Mouse (Mus musculus) c-Kit-negative CD71-positive TER-119-positive erythroid progenitor cells, embryonic 14.5 days (primary cell): Measurements from ENCODE around the gene Zfp13.
"Not testable (repeated sequence)": the region's sequence is repeated elsewhere in the genome, so short reads cannot be mapped to it uniquely, and the experiment has no call there.

Experiments used
- DNase-seq: peaks from one replicate; pipeline ENCODE4 v3.0.0-alpha.2; 2013; ENCODE audit warnings: low read depth, low spot score

The Zfp13 gene

GRCm38 (mm10) chr17:23533591-23534490, 65.4 kb downstream of the Zfp13 start:
- not testable (repeated sequence) for DNase-seq

DNA sequence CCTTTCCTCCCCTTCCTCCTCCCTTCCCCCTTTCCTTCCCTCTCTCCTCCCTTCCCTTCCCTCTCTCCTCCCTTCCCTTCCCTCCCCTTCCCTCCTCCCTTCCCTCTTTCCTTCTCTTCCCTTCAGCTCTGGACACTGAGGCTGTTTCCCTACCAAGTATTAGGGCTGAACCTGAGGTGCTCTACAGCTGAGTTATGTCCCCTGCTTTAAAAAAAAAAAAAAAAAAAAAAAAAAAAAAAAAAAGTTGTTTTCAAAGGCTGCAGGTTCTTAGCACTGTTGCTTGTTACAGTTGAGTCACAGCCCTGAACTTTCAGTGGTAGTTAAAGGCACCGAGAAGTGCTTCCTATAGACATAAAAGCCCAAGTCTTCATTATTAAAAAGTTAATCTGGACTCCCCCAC, 67.9 kb downstream of the Zfp13 start:
- DNase-seq: not testable (repeated sequence)
